Mouse (Mus musculus): Measurements from ENCODE around the gene Plk1.

Plk1 gene

DNA sequence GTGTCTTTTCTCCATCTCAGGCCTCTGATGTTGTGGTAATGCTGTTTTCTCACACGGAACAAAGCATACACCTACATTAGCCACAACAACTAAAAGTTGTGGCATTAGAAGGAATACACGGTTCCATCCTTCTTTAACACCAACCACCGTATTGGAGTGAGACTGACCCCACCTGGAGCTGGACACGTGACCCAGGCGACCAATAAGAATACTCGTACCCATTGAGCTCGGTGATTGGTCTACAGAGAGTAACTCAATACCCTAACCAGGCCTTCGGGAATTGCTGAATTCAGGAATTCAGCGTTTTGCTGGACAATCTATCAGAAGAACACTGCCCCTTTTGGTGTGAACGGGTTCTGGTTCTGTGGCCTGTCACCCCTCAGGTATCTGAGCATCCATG lies 31.9 kb downstream of the Plk1 start:
- DNase-seq (ENCODE audit: low spot score in 2 of 2) = no peak

DNA sequence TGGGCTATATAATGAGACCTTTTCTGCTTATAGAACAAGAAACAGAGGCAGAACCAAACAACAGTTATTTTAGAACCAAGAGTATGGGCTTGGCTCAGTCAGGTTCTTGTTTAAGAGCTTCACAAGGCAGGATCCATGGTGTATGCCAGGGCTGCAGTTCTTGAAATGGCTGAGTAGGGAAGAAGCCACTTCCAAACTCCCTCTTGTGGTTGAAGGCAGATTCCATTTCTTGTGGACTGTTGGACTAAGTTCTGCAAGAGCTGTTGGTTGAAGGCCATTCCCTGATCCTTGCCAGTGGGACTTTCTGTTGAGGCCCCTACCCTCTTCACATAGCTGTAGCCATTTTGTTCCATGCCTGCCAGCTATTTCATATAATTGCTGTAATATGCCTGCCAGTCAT lies 34.7 kb downstream of the Plk1 start:
- no peak for DNase-seq (ENCODE audit: low spot score in 2 of 2)

DNA sequence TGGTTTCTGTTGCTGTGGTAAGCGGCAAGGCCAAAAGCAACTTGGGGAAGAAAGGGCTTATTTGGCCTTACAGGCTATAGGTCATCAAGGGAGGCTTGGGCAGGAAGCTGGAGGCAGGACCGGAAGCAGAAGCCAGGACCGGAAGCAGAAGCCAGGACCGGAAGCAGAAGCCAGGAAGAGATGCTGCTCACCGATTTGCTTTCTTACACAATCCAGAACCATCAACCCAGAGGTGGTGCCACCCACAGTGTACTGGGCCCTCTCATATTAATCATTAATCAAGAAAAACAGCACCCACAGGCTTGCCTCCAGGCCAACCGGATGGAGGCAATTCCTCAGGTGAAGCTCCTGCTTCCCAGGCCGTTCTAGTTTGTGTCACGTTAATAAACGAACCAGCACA lies 37.5 kb downstream of the Plk1 start:
- no peak for DNase-seq (ENCODE audit: low spot score in 2 of 2)

DNA sequence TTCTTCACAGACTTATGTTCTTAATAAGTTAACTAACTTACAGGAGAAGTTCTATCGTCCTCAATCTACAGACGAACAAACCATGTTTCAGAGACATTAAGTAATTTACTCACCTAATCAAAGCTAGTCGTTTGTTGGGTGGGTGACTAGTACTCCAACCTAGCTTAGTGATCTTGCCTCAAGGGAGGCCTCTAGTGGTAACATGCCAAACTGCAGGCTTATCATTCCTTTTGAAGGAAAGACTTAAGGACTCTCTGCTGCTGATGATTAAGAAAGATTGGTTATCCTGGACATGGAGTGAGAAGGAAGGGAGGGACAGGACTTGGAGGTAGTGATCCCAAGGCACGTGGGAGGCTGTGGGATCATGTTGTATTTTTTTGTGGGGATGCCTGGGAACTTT lies 38.1 kb downstream of the Plk1 start:
- peak; percentile 36 to 75 for DNase-seq (ENCODE audit: low spot score in 2 of 2)

DNA sequence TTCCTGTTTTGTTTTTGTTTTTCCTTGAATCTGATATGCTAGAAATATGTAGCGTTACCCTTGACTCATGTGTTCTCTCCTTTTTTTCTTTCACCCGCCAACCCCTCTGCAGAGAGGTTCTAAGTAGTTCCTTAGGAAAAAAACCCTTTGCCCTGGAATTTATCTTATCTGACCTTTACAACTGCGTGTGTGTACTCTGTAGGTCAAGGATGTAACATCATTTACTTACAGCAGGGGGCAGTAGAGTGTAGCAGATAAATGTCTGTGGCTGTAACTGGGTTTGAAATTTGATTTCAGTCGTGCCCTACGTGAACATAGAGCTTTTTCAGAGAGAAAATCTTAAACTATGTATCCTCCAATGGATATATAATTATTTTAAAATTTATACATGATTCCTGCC lies 40.1 kb downstream of the Plk1 start:
- no peak for DNase-seq (ENCODE audit: low spot score in 2 of 2)

GRCm38 (mm10) chr7:122203936-122204335 lies 44.7 kb downstream of the Plk1 start:
- DNase-seq (ENCODE audit: low spot score in 2 of 2) = no peak

GRCm38 (mm10) chr7:122206121-122206520 lies 46.9 kb downstream of the Plk1 start:
- DNase-seq (ENCODE audit: low spot score in 2 of 2) = no peak

GRCm38 (mm10) chr7:122208276-122209021 lies 49.2 kb downstream of the Plk1 start:
- DNase-seq (ENCODE audit: low spot score in 2 of 2) = no peak

GRCm38 (mm10) chr7:122219315-122219801 lies 60.1 kb downstream of the Plk1 start, which contains the start of gene Chp2:
Gene Chp2, plus strand, starts transcription at chr7:122219496.
- peak in 1 of 2 experiments; percentile 33 for DNase-seq (ENCODE audit: low spot score in 2 of 2)
